9 mouse cellular contexts compared by ENCODE assay signal in genomic region chr11:7504651-7505321, GRCm38 (mm10).
DNase-seq lines count a peak whose midpoint lies in the region; ATAC-seq and TF ChIP-seq lines count a peak whose summit lies in the region.
"Had no signal": no experiment of that assay in that cellular context is flagged by ENCODE, and none has a peak within 500 bp of the region (broad histone marks: within the 10 kb centered on the region; RNA-seq: fewer than 3 reads in every experiment).

No protein-coding gene starts in this region.

- H3K27me3 ChIP-seq in stomach, embryonic 16.5 days (ENCODE audit: control insufficient read depth, insufficient read depth, low read length), result no peaks in the 10 kb centered on the region
- H3K27me3 ChIP-seq in liver, postnatal 0 days (ENCODE audit: insufficient read depth, low read length), result no peaks in the 10 kb centered on the region

- H3K36me3 ChIP-seq in stomach, embryonic 16.5 days (ENCODE audit: control insufficient read depth, insufficient read depth, low read length), result no peaks in the 10 kb centered on the region
- H3K36me3 ChIP-seq in liver, postnatal 0 days (replicated peaks; ENCODE audit: insufficient read depth, low read length), result no peaks in the 10 kb centered on the region

- H3K9me3 ChIP-seq in stomach, embryonic 16.5 days (replicated peaks; ENCODE audit: control insufficient read depth, low read length), result no peaks in the 10 kb centered on the region
- no peaks in the 10 kb centered on the region for H3K9me3 ChIP-seq in liver, postnatal 0 days (ENCODE audit: low read length)

- no peak for TF ChIP-seq EP300 in liver, postnatal 0 days (IDR thresholded peaks at IDR 0.05; ENCODE audit: low read depth)

- H3K4me2 ChIP-seq in stomach, embryonic 16.5 days (ENCODE audit: low read depth, low read length), result no peak overlapping the region
- no peak overlapping the region for H3K4me2 ChIP-seq in liver, postnatal 0 days (ENCODE audit: low read depth, low read length)

- TF ChIP-seq CTCF in gastrocnemius, adult 2 months (IDR thresholded peaks at IDR 0.05), result no peak
- TF ChIP-seq CTCF in liver, postnatal 0 days (IDR thresholded peaks at IDR 0.05; ENCODE audit: low read depth), result no peak

- no peaks in the 10 kb centered on the region for H3K4me1 ChIP-seq in stomach, embryonic 16.5 days (ENCODE audit: control insufficient read depth, insufficient read depth, low read length)
- no peaks in the 10 kb centered on the region for H3K4me1 ChIP-seq in liver, postnatal 0 days (ENCODE audit: insufficient read depth)

- intact Hi-C loops in gastrocnemius, adult 2 months (cut with DNase I), result no loop called here
- intact Hi-C loops in gastrocnemius, postnatal 14 days (cut with DNase I; ENCODE audit: low total_unique reads), result no loop called here
- intact Hi-C loops in heart, postnatal 36 days (cut with DNase I), result loop anchor here (5.0 to 10.0 kb wide), 2 partner anchors 58 to 710 kb away; no protein-coding TSS in a partner anchor

- peak; percentile 27 for DNase-seq in gastrocnemius, adult 2 months
- DNase-seq in gastrocnemius, postnatal 14 days, result no peak
- peak; percentile 4 for DNase-seq in retina, postnatal 1 day
- no peak for DNase-seq in retina, embryonic 14.5 days (ENCODE audit: low spot score)
- DNase-seq in heart, postnatal 36 days, result peak; percentile 24 to 31
- no peak for DNase-seq in liver, postnatal 0 days
- no peak for DNase-seq in c-Kit-positive CD71-positive TER-119-positive erythroid progenitor cells, embryonic 14.5 days (ENCODE audit: low spot score)

- H3K27ac ChIP-seq in gastrocnemius, adult 2 months, result peak overlapping the region; percentile 72
- no peak overlapping the region for H3K27ac ChIP-seq in stomach, embryonic 16.5 days (ENCODE audit: low read length)
- H3K27ac ChIP-seq in liver, postnatal 0 days (ENCODE audit: low read depth), result no peak overlapping the region

- no peak overlapping the region for H3K4me3 ChIP-seq in gastrocnemius, adult 2 months
- no peak overlapping the region for H3K4me3 ChIP-seq in stomach, embryonic 16.5 days (replicated peaks; ENCODE audit: low read length)
- H3K4me3 ChIP-seq in liver, postnatal 0 days (ENCODE audit: low read depth, low read length), result no peak overlapping the region

- H3K9ac ChIP-seq in stomach, embryonic 16.5 days (ENCODE audit: low read length), result no peak overlapping the region
- no peak overlapping the region for H3K9ac ChIP-seq in liver, postnatal 0 days (replicated peaks)

- 82% methylated on average over 10 of the region's 10 CpGs for WGBS in stomach, embryonic 16.5 days
- WGBS in liver, postnatal 0 days (ENCODE audit: insufficient replicate concordance), result 73% methylated on average over 10 of the region's 10 CpGs

- ATAC-seq in stomach, embryonic 16.5 days (ENCODE audit: insufficient read depth, low FRiP score), result peak; percentile 68; the same call in 1 of the 2 replicates
- no peak for ATAC-seq in liver, postnatal 0 days
- ATAC-seq: CD4-positive, CD25-positive, alpha-beta regulatory T cell, adult 4 months had no signal

Comparison
In these comparisons a context has a peak if more than half of its experiments do, and no peak if none do; other contexts are left out.
1. DNase-seq: peak in gastrocnemius, adult 2 months (single experiment), retina, postnatal 1 day (single experiment) and heart, postnatal 36 days (2 of 2); none in gastrocnemius, postnatal 14 days (single experiment), retina, embryonic 14.5 days (single experiment), liver, postnatal 0 days (single experiment) and c-Kit-positive CD71-positive TER-119-positive erythroid progenitor cells, embryonic 14.5 days (single experiment).